Mouse (Mus musculus) layer of hippocampus, adult 9-11 months (tissue): ENCODE measurements at regions not wholly inside any gene's neighbourhood (a gene's known extent, or its start where the extent isn't known, plus 50 kb on each side); places are given as distances from the start of the nearest gene placed in this dataset.

Experiments used
- DNase-seq: peaks from one replicate; pipeline ENCODE4 v3.0.0; 2022

- no peak for DNase-seq
These were observed 57.2 kb upstream of the Usp9x start for GRCm38 (mm10) chrX:13014051-13014450.

- no peak for DNase-seq
These were observed 58.2 kb upstream of the Usp9x start for GRCm38 (mm10) chrX:13013086-13013485.

DNA sequence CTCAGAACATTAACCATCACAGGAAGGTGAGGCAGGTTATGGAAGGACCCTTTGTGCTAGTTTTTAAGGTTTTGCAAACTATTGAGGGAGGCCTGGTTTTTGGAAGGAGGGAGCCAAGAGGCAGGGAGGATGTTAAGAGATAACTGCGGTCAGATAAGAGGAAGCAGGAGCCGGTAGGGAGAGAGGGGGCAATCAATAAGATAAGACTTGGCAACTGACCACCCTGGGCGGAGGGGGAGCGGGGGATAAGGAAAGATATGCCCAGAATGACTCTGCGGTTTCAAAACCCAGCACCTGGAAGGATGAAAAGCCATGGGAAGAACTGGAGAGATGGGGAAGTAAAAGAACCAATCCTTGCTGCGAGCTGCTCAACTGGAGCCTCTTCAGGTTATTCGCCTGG, 80.5 kb upstream of the Usp9x start:
- DNase-seq = no peak

- DNase-seq = no peak
These were observed 93.6 kb upstream of the Usp9x start for GRCm38 (mm10) chrX:12977676-12978075.

DNA sequence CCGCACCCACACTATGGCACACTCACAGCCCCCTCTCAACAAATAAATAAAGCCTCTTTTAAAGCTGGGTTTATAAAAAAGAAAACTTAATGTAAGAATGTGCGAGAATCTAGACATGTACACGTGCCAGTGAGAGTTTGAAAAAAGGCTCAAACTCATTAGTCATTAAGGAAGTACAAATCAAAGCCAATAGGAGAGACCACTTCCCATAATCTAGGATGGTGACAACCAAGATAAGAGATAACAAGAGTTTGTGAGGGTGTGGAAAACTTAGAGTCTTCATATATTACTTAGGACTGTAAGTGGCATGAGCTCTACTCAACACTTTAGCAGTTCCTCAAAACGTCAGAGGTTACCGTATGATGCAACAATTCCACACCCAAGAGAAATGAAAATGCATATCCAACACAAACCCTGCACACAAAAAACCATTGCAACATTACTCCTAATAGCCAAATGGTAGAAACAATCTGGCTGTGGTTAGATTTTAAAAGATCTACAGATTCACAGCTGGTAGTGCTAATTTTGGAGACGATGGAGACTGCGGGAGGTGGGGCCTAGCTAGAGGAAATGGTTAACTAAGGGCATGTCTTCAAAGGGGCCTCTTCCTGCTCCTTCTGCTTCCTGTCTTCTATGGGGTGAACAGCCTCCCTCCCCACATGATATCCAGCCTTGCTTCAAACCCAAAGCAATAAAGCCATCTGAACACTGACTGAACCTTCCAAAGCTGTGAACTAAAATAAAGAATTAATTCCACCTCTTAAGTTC, 102.1 kb upstream of the Usp9x start:
- DNase-seq = no peak

- DNase-seq = peak; percentile 5
These were observed 111.6 kb upstream of the Usp9x start for GRCm38 (mm10) chrX:12959467-12960314.

- no peak for DNase-seq
These were observed 112.4 kb upstream of the Usp9x start for GRCm38 (mm10) chrX:12958873-12959272.

DNA sequence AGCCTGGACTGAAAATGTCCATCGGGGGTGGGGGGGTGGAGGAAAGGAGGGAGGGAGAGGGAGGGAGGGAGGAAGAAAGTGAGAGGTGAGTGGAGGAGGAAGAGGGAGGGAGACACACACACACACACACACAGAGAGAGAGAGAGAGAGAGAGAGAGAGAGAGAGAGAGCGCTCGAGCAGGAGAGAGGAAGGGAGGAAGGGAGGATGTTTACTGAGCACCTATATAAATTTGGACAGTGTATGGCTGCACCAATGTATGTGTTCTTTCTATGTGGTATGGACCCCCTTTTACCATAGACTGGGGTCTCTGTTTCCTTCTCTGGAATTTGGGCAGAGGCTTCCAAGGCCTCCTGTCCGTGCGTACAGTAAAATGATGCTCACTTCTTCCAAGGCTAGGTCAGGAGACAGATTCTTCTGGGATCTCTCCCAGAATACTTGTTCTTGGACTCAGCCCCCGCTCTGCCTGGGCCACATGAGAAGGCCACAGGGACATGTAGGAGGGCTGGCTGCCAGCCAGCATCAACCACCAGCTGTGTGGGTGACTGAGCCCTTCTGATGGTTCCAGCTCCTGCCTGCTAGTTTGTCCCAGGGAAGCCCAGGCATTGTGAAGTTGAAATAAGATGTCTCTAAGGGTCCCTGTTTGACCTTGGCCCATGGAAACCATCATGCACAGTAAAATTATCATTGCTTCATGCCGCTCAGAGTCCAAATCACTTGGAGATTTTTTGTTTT, 120.2 kb upstream of the Usp9x start:
- peak; percentile 55 for DNase-seq

- DNase-seq = no peak
These were observed 128.8 kb upstream of the Usp9x start for GRCm38 (mm10) chrX:12942451-12942850.

- DNase-seq = peak; percentile 13
These were observed 134.7 kb upstream of the Usp9x start for GRCm38 (mm10) chrX:12936406-12937172.

DNA sequence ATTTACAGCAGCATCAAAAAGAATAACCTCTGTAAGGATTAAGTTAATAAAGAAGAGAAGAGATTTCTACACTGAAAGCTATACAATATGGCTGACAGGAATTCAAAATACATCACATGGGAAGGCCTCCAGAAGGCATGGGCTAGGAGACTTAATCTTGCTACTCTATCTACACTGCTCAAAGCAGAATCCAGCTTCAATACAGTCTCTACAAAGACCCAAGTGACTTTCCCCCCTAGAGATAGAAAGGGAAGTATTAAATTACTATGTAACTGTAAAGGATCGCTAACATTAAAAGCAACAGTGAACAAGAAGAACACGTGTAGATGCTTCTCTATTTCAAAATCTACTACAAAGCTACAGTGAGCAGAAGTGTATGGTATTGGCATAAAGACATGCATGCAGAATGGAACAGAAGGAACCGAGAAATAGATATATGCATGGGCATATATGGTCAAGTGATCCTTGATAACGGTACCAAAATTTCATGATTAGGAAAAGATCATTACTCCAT, 137.9 kb upstream of the Usp9x start:
- no peak for DNase-seq

DNA sequence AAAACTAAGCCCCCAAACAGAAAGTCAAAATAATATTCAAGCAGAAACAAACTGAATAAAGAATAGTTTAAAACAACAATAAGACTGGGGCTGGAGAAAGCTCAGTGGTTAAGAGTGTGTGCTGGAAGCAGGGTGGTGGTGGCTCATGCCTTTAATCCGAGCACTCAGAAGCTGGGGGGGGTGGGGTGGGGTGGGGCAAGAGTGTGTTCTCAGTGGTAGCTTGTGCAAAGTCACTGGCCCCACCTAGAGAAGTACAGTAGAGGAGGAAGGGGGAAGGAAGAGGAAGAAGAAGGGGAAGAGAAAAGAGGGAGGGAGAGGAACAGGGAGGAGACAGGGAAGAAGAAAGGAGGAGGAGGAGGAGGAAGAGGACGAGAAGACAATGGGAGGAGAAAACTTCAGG, 141.1 kb upstream of the Usp9x start:
- no peak for DNase-seq

GRCm38 (mm10) chrX:12927797-12928589, 143.3 kb upstream of the Usp9x start:
- no peak for DNase-seq

DNA sequence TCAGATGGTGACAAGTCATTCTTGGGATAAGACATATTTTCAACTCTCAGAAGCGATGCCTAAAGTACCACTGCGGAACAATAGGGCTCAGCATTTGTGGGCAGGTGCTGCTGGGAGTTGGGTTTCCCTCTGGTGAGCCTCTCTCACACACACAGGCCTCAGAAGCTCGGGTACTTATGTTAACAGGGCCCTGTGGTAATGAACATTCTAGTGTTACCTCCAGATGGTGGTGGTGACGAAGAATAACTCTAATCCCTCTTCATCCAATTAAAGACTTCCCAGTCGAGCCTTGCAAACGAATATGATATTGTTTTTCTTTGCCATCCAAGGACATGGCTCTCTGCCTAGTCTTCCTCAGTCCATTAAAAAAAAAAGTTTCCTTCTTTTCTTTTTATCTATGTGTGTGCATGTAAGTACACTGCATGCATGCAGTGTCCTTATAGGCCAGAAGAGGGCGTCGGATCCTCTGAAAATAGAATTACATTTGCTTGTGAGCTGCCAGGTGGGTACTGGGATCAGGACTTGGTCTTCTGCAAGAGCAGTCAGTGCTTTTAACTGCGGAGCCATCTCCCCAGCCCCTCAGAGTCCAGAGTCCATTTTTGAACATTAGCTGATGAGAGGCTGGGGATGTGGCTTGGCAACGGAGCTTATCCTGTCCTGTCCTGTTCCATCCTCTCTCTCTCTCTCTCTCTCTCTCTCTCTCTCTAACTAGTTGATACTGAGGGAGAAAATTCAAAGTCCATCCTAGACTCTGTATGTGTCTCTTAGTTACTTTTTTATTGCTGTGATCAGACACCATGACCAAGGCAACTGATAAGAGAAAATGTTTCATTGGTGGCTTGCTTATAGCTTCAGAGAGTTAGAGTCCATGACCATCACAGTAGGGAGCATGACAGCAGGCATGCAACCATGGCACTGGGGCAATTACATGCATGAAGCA, 146.3 kb upstream of the Usp9x start:
- no peak for DNase-seq

DNA sequence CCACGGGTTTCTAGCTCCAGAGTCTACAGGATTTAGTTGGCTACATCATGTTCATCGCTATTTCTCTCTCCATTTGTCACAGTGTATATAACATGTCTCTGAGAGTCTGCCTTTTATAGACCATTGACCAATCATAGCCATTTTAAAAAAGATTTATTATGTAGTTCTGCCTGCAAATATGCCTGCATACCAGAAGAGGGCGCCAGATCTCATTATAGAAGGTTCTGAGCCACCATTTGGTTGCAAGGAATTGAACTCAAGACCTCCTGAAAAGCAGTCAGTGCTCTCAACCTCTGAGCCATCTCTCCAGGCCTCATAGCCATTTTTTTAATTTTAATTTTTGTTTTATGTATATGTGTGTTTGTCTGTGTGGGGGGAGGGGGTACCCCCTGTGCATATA, 151.7 kb upstream of the Usp9x start:
- no peak for DNase-seq

GRCm38 (mm10) chrX:12917105-12917504, 154.2 kb upstream of the Usp9x start:
- no peak for DNase-seq

DNA sequence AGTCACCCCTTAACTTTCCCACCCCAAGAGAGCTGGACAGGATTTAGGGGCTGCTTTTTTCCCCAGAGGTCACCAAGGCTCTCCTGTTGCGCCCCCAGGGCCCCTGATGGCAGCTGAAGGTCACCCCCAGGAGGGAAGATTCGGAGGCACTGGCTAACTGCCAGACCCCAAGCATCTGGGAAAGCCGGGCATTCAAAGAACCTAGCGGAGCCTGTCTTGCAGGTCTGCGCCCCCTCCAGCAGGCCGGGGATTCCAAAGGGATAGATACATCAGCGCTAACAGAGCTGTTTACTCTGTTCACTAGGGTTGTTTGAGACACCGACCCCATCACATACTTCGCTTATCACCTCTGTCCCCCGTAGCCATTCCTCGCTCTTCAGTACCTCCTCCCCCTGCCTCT, 154.6 kb upstream of the Usp9x start:
- no peak for DNase-seq

DNA sequence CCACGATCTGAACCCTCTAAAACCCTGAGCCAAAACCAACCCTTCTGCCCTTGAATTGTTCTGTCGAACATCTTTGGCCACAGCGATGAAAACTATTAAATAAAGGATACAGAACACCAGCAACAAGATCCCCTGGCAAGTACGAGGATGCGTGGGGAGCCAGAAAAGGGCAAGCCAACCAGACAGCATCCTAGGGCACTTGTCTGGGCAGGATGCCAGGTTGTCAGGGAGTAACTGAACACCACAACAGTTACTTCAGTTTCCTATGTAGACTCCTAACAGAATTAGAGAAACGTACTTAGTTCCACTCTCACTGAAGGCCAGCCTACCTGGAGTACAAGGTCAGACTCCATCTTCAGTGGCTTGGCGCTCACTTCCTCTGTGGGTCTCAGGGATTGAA, 138.4 kb upstream of the Med14 start:
- no peak for DNase-seq

GRCm38 (mm10) chrX:12891468-12891867, 129.6 kb upstream of the Med14 start:
- DNase-seq = no peak

GRCm38 (mm10) chrX:12889482-12889808, 127.6 kb upstream of the Med14 start:
- no peak for DNase-seq
